Mouse (Mus musculus) embryonic fibroblast, embryonic 13.5 days (primary cell): Measurements from ENCODE around the gene Nod1. TPM values are rescaled to one million over a fixed set of nuclear protein-coding genes. Genes with fewer than 3 reads are reported as not detected.

Source experiments
- H3K27ac ChIP-seq: 2 replicates; pipeline ENCODE4 v1.5.1; 2012; ENCODE audit warnings: low read length, control low read depth, inconsistent platforms; ENCODE audit not compliant: insufficient read depth
- H3K4me1 ChIP-seq: 2 replicates; pipeline ENCODE4 v1.6.1; 2011; ENCODE audit warnings: low read length; ENCODE audit not compliant: control insufficient read depth, insufficient read depth
- H3K4me3 ChIP-seq: 2 replicates; pipeline ENCODE4 v1.5.1; 2011; ENCODE audit warnings: mild to moderate bottlenecking, control low read depth, low read length; ENCODE audit not compliant: insufficient read depth
- CTCF ChIP-seq: IDR thresholded peaks from 2 replicates; pipeline ENCODE4 v1.5.1; 2011; ENCODE audit warnings: mild to moderate bottlenecking, control low read depth, low read length, moderate library complexity, borderline replicate concordance; ENCODE audit not compliant: insufficient read depth
- POLR2A ChIP-seq: IDR thresholded peaks from 2 replicates; pipeline ENCODE4 v1.6.1; 2011; ENCODE audit warnings: low read depth, mild to moderate bottlenecking, control low read depth, low read length, moderate library complexity
- polyA plus RNA-seq: library from polyadenylated mRNA; stranded (reverse); fragments of >200 nt; gene quantifications from 2 replicates; pipeline ENCODE4 v1.2.4, GENCODE M21; 2011; ENCODE audit warnings: low read depth; ENCODE audit not compliant: missing spikeins, insufficient read length

The Nod1 gene
- polyA plus RNA-seq, 1 experiment, result 5.9 TPM

GRCm38 (mm10) chr6:54983526-54984050, 11.2 kb upstream of the Nod1 start:
- no peaks in the 10 kb centered on the region for H3K4me1 ChIP-seq
- TF ChIP-seq CTCF, result no peak
- no peak for TF ChIP-seq POLR2A
- H3K4me3 ChIP-seq, result no peak overlapping the region
- H3K27ac ChIP-seq, result no peak overlapping the region

DNA sequence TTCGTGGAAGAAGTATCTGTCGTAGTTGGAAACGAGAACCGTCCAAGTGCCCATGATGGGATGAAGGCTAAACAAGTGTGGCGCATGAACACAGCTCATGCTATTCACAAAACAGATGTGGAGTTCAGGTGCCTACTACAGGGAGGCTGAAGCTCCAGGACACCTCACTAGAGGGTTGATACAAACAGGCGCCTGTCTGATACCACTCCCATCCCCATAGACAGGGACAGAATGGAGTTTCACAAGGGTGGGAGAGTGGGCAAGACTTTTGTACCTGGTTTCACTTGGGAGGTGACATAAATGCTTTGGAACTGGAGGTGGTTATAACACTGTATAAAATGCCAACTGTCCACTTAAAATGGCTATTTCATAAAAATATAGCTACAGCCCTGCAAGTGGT, 7.0 kb upstream of the Nod1 start:
- no peak for TF ChIP-seq CTCF
- no peak for TF ChIP-seq POLR2A
- no peak overlapping the region for H3K4me3 ChIP-seq
- H3K4me1 ChIP-seq, result no peaks in the 10 kb centered on the region
- no peak overlapping the region for H3K27ac ChIP-seq

DNA sequence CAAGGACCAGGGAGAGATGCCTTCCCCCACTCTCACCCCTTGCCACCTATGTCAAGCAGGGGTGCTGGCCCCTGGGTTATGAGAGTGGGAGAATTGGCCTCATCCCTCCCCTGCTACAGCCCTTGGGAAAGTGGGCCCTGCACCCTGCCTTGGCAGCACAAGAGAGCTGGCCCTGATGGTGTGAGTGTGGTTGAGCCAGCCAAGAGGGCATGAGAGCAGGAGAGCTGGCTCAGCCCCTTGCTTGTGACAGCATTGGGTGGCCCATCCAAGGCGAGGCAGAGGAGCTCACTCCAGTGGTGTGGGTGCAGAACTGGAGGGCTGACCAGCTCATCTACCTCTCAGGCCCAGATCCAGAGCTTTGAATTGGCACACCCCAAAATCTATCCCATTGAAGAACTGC, 3.2 kb upstream of the Nod1 start:
- no peak overlapping the region for H3K27ac ChIP-seq
- TF ChIP-seq POLR2A (no peak), CTCF (no peak)
- H3K4me3 ChIP-seq, result no peak overlapping the region
- H3K4me1 ChIP-seq, result 0 out of 2 replicates have a peak, but pooled peaks cover 2% of the 10 kb centered on the region

DNA sequence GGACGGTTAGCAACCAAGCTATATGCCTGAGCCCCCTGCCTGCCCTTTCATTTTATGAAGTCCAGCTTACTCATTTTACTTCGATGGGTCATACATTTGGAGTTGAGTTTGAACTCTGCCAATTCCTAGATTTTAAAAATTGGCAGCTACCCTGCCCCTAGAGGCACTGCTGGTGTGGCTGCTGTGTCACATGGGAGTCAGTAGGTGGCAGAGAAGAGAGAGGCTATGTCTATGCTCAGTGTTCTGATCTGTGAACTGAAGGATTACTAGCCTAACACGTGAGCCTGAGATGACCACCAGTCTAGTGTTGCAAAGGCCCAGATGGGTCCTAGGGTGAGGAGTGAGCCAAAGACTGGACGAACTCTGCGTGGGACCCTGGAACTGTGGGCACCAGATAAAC, 2.1 kb upstream of the Nod1 start:
- TF ChIP-seq CTCF (peak; percentile 39; the same call in 1 of the 2 replicates), POLR2A (no peak)
- H3K27ac ChIP-seq, result no peak overlapping the region
- 0 out of 2 replicates have a peak, but pooled peaks cover 2% of the 10 kb centered on the region for H3K4me1 ChIP-seq
- no peak overlapping the region for H3K4me3 ChIP-seq

DNA sequence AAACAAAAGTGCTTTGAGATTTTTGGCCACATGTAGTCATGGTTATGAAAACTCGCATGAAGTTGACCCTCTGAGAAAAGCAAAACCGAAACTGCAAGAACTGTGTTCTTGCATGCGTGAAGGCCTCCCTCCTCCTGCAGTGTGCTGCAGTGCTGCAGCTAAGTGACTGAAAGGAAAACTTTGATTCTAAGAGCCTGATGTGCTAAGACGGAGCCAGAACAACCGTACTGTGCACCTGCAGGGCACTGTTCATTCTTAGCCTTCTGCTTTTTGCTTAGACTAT, 458 bp upstream of the Nod1 start:
- TF ChIP-seq CTCF (no peak), POLR2A (no peak)
- H3K27ac ChIP-seq, result no peak overlapping the region
- 0 out of 2 replicates have a peak, but pooled peaks cover 2% of the 10 kb centered on the region for H3K4me1 ChIP-seq
- peak overlapping the region; percentile 26 for H3K4me3 ChIP-seq

DNA sequence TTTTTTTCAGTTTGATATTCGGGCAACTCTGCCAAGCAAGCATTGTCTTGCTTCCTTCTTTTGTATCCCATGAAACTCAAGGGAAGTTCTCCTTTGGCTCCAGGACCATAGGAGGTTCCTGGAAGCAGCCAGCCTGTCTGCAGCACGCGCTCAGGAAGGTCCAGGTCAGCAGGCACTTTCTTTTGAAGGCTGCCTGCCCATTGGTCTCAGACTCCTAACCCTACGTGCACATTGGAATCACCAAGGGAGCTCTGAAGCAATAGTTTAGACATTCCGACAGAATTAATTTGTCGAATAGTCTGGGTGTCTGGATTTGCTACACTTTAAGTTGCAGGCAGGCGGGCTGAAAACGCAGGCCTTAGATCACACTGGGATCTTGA, 691 bp downstream of the Nod1 start:
- Histone ChIP-seq H3K4me1 (0 out of 2 replicates have a peak, but pooled peaks cover 2% of the 10 kb centered on the region), H3K27ac (no peak overlapping the region)

GRCm38 (mm10) chr6:54970506-54970905, 1.9 kb downstream of the Nod1 start:
- H3K4me1 ChIP-seq, result 0 out of 2 replicates have a peak, but pooled peaks cover 2% of the 10 kb centered on the region
- no peak for TF ChIP-seq CTCF
- no peak for TF ChIP-seq POLR2A
- no peak overlapping the region for H3K27ac ChIP-seq
- H3K4me3 ChIP-seq, result no peak overlapping the region

More for the DNA sequence above, 691 bp downstream of the Nod1 start:
- H3K4me3 ChIP-seq, result peak overlapping the region; percentile 59
- TF ChIP-seq POLR2A (no peak), CTCF (no peak)

DNA sequence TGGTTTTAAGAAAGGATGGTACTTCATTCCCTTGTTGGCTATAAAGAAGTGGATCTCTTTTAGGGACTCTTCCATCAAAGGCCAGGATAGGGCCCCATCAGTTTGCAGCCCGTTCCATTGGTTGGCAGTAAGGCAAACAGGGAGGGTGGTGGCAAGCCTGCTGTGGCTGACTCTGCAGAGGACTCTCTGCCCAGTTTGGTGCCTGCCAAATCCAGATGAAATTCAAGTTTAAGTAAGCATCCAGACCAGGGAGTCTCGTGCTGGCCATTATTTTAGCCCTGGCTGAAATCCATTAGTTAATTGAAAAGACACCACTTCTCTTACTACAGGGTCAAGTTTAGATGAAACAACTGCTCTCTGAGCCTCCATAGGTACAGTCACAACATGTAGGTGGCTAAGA, 2.6 kb downstream of the Nod1 start:
- no peak for TF ChIP-seq CTCF
- TF ChIP-seq POLR2A, result no peak
- Histone ChIP-seq H3K4me3 (no peak overlapping the region), H3K4me1 (0 out of 2 replicates have a peak, but pooled peaks cover 2% of the 10 kb centered on the region), H3K27ac (no peak overlapping the region)

- no peak for TF ChIP-seq CTCF
- no peak for TF ChIP-seq POLR2A
- Histone ChIP-seq H3K27ac (no peak overlapping the region), H3K4me1 (no peaks in the 10 kb centered on the region), H3K4me3 (no peak overlapping the region)
Measured at GRCm38 (mm10) chr6:54967591-54967990, 4.8 kb downstream of the Nod1 start.

DNA sequence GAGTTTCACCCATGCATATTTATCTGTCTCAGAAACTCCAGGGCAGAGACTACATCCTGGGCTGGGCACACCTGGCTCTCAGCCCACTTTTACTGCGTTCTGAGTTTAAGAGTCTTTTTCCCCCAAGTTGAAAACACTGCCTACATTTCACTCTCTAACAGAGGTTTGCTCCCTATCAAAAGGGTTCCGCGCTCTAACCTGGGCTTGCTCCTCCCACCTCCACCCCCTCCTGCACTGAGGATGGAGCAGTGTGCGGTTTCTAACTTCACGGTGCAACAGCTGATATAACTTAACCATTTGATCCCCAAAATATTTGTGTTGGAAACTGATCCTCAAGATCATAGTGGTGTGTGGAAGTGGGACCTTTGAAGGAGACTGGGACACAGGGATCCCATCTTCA, 7.2 kb downstream of the Nod1 start:
- Histone ChIP-seq H3K4me1 (peaks cover 3% of the 10 kb centered on the region; the same call in 1 of the 2 replicates), H3K27ac (no peak overlapping the region), H3K4me3 (no peak overlapping the region)
- TF ChIP-seq CTCF (no peak), POLR2A (no peak)

DNA sequence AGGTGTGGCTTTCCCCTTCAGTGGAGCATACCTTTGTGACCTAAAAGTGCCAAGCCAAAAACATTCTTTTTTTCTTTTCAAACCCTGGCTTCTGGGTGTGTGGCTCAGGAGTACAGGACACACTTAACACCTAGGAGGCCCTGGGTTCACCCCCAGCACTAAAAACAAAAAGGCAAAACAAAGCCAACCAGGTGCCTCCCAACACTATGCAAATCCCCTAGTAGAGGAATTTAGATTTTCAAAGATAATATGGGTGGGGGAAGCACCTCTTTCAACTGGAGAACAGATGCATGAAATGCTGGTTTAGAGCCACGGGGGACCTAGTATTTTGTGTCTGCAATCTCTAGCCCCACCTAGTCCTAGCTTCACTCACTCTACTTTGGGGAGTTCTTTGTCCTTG, 7.7 kb downstream of the Nod1 start:
- H3K27ac ChIP-seq, result no peak overlapping the region
- H3K4me3 ChIP-seq, result no peak overlapping the region
- peaks cover 3% of the 10 kb centered on the region; the same call in 1 of the 2 replicates for H3K4me1 ChIP-seq
- no peak for TF ChIP-seq CTCF
